Mouse (Mus musculus) embryonic facial prominence, embryonic 10.5 days (tissue): ENCODE results near the gene Arhgef9. TPM values are rescaled to one million over a fixed set of nuclear protein-coding genes. Genes with fewer than 3 reads are reported as not detected.
A peak's percentile ranks its signal among the peaks of the same experiment; 100 is the strongest.

Source experiments
- DNase-seq: peaks from one replicate; pipeline ENCODE4 v3.0.0-alpha.2; 2017; ENCODE audit warnings: low spot score
- H3K27ac ChIP-seq: fragments of 300-500 bp; sonication (generic); replicated peaks from 2 replicates; pipeline ENCODE4 v1.5.1; 2016; ENCODE audit warnings: mild to moderate bottlenecking
- H3K27me3 ChIP-seq: fragments of 300-500 bp; sonication (generic); replicated peaks from 2 replicates; pipeline ENCODE4 v1.6.1; 2016; ENCODE audit warnings: low read depth, mild to moderate bottlenecking; ENCODE audit not compliant: poor library complexity, severe bottlenecking
- H3K36me3 ChIP-seq: fragments of 300-500 bp; sonication (generic); replicated peaks from 2 replicates; pipeline ENCODE4 v1.6.1; 2016; ENCODE audit warnings: mild to moderate bottlenecking, moderate library complexity
- H3K4me1 ChIP-seq: fragments of 300-500 bp; sonication (generic); 2 replicates; pipeline ENCODE4 v1.6.1; 2016
- H3K4me3 ChIP-seq: fragments of 300-500 bp; sonication (generic); 2 replicates; pipeline ENCODE4 v1.5.1; 2016; ENCODE audit warnings: mild to moderate bottlenecking, moderate library complexity
- H3K9me3 ChIP-seq: fragments of 300-500 bp; sonication (generic); 2 replicates; pipeline ENCODE4 v1.6.1; 2016; ENCODE audit warnings: mild to moderate bottlenecking
- WGBS: fragments of 180-500 bp; shearing (Covaris S2); methylation state at CpG from one replicate; pipeline ENCODE4 v1.1.7; 2016; 5-methylcytosine and 5-hydroxymethylcytosine counted together
- polyA plus RNA-seq: library from polyadenylated mRNA; unstranded; fragments of >200 nt; fragmentation: Nextera tagmentation; extraction: Ambion mirVana; gene quantifications from 2 replicates; pipeline ENCODE4 v1.2.1, GENCODE M21; 2016

The Arhgef9 gene
- polyA plus RNA-seq = 11.9 and 14.3 TPM in 2 replicates

DNA sequence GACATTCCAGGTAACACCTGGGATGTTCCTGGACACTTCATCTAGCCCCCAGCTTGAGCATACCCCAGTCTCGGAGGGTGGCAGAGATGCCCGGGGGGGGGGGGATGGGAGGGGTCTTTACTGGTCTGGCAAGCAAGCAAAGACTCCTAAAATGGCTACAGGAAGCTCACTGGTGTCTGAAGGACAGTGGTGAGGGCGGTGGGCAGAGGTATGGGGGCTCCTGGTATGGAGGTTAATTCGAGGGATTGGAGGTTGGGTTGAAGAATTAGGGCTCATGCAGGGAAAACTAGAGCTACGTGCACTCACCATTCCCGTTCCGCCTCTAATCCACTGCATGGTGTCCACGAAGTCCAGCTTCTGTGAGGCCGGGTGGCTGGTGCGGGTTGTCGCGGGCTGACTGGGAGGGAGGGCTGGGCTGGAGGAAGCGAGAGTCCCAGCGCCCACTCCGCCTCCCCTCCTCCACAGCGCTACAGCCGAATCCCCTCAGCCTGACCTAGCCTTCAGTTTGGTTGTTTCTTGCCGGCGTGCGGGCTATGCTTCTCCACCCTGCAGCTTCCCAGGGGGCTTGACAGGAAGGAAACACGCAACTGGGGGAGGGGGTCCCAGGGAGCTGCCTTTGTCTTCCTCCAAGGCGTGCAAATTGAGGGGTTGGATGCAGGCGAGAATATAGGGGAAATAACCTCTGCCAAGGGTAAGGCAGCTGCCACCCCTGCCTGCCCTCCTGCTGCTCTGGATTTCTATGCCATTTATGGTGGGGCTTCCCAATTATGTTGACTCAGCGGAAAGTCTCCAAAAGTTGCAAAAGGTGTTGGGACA, at the start of gene Arhgef9:
Gene Arhgef9, minus strand, starts transcription at position 753 of the 816 bp plus-strand sequence.
- Histone ChIP-seq H3K4me1 (no peaks in the 10 kb centered on the region), H3K27me3 (peaks cover 48% of the 10 kb centered on the region), H3K9me3 (no peaks in the 10 kb centered on the region), H3K4me3 (peak within 1 kb of the TSS; percentile 55), H3K27ac (peak within 1 kb of the TSS; percentile 76), H3K36me3 (no peaks in the 10 kb centered on the region)
- peak; percentile 58 for DNase-seq
- WGBS = 23% methylated on average over 24 of the region's 24 CpGs

DNA sequence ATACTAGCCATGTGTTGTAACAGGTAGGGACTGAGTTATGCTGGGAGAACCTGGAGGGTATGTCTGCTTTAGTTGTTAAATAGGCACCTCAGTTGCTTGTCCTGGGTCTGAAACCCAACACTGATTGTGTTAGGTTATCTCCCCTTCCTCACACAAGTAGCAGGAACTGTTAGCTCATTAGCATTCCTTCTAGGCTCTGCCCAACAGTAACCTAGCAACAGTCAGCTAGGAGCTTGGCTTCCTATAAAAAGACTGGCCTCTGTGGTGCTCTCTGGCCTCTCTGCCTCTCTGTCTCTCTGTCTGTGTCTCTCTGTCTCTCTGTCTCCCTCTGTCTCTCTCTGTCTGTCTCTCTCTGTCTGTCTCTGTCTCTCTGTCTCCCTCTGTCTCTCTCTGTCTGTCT, 42.2 kb upstream of the Arhgef9 start:
- no peaks in the 10 kb centered on the region for H3K9me3 ChIP-seq
- H3K36me3 ChIP-seq = no peaks in the 10 kb centered on the region
- no peak for DNase-seq
- H3K27ac ChIP-seq = no peak overlapping the region
- H3K4me3 ChIP-seq = no peak overlapping the region
- H3K27me3 ChIP-seq = 0 out of 2 replicates have a peak, but pooled peaks cover 5% of the 10 kb centered on the region
- no peaks in the 10 kb centered on the region for H3K4me1 ChIP-seq

DNA sequence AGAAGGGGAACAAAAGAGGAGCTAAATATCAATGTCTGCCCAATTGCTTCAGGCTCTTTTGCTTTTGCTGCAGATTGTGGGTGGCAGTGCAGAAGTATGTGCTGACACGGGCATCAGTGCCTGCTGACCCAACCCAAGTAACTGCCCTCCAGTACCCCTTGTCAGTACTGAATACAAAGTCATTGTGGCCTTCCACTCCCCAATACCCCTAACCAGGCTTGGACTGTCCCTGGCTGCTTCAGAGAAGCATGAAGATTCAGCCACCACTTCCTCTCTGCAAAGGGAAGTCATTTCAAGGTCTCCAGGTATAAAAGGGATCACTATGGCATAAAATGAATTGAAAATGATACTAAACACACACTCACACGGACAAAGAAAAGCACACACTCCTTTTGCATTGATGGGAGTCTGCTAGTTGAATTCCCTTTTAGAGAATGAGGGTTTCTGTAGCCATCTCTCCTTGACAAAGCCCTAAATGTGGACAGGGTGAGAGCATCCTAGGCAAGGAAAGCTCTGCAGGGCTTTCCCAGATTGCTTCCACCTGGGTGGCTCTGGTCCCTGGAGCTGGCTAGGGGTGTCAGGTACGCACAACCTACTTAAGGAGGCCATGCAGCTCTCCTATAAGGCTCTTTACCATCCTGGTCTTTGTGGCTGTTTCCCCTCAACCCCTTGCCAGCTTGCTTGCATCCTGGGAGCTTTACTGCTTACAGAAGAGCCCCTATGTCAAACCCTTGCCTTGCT, 1.1 kb downstream of the Arhgef9 start:
- Histone ChIP-seq H3K36me3 (no peaks in the 10 kb centered on the region), H3K27ac (peak overlapping the region; percentile 76), H3K4me3 (peak overlapping the region; percentile 55), H3K4me1 (no peaks in the 10 kb centered on the region), H3K9me3 (no peaks in the 10 kb centered on the region), H3K27me3 (peaks cover 49% of the 10 kb centered on the region)
- 49% methylated on average over 3 of the region's 3 CpGs for WGBS
- DNase-seq = peak; percentile 13

DNA sequence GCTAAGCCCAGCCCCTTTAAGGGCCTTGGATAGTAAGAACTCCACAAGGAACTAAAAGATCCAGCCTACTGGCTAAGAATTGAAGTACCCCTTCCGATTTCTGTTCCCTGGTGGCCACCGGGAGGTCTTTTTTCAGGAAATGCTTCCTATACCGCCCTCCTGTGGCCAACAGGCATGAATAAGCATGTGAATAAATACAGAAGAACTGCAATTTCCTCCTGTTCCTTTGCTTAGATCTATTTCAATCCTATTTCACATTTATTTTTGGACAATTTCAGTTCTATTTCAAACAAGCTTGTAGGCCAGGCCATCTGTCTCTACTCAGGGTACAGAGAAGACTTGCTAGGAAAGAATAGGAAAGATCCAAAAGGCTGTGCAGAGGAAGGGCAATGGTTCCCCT, 20.7 kb downstream of the Arhgef9 start:
- Histone ChIP-seq H3K27ac (no peak overlapping the region), H3K36me3 (no peaks in the 10 kb centered on the region), H3K9me3 (no peaks in the 10 kb centered on the region), H3K4me3 (no peak overlapping the region), H3K27me3 (peaks cover 18% of the 10 kb centered on the region), H3K4me1 (no peaks in the 10 kb centered on the region)
- peak; percentile 44 for DNase-seq
- WGBS = 18% methylated on average over 3 of the region's 3 CpGs

DNA sequence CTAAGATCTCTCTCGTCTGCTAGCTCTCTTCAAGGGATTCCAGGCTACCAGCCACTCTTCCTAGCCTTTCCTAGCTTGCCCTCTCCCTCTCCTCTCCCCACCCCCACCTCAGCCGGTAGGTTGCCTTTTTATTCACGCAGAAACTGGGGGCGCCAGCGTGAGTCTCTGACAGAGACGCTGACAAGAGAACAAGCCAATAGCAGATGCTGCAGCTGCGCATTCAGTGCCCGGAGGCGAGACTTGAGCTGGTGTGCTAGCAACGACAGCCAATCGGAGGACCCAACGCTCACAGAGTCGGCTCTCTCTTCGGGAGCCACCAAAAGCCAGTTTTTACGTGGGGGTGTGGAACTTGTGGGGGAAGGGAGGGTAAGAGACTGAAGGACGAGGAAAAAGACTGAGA, 30.3 kb downstream of the Arhgef9 start:
- DNase-seq = peak; percentile 90
- Histone ChIP-seq H3K27ac (peak overlapping the region; percentile 85), H3K27me3 (peaks cover 57% of the 10 kb centered on the region), H3K4me3 (peak overlapping the region; percentile 59), H3K9me3 (no peaks in the 10 kb centered on the region), H3K36me3 (no peaks in the 10 kb centered on the region), H3K4me1 (0 out of 2 replicates have a peak, but pooled peaks cover 4% of the 10 kb centered on the region)
- 15% methylated on average over 16 of the region's 16 CpGs for WGBS

DNA sequence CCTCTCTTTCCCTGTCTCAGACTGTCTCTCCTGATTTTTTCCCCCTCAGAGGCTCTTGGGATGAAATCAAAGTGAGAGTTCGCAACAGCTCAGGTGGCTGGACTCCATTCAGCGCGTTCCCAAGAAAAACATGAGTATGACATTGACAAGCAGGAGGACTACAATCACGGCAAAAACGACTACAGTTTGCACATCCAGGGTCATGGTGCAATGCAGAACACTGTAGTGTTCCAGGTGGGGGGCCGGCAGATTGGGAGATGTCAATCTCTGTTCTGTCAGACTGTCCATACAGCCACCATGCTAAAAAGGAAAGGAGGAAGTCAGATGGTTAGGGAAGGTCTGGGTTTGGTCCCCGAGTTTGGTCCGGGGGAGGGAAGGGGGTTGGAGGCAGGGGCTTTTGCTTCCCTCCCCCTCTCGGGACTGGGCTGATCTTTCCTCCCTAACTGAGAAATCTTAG, 31.0 kb downstream of the Arhgef9 start:
- 27% methylated on average over 9 of the region's 9 CpGs for WGBS
- Histone ChIP-seq H3K4me3 (peak overlapping the region; percentile 59), H3K36me3 (no peaks in the 10 kb centered on the region), H3K27me3 (peaks cover 54% of the 10 kb centered on the region), H3K27ac (peak overlapping the region; percentile 85), H3K9me3 (no peaks in the 10 kb centered on the region), H3K4me1 (0 out of 2 replicates have a peak, but pooled peaks cover 4% of the 10 kb centered on the region)
- peak; percentile 11 for DNase-seq

DNA sequence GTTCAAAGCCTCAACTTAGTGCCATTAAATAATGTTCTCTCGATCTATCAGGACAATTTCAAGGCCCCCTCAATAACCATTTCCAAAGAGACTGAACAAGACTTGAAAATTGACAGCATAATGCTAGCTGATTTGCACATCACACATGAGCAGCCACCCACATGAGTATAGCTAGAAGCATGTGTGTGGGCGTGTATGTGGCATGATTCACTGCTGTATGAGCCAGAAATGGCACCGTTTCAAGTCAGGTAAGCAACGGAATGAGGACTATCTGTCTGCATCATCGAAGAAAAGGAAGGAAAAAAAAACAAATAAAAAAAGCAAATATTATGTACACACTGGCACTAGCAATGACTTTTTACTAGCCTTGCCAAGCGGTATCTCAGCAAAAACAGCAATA, 32.5 kb downstream of the Arhgef9 start:
- Histone ChIP-seq H3K36me3 (no peaks in the 10 kb centered on the region), H3K9me3 (no peaks in the 10 kb centered on the region), H3K27ac (no peak overlapping the region), H3K4me3 (no peak overlapping the region), H3K27me3 (peaks cover 52% of the 10 kb centered on the region), H3K4me1 (0 out of 2 replicates have a peak, but pooled peaks cover 4% of the 10 kb centered on the region)
- no peak for DNase-seq
- WGBS = 87% methylated on average over 6 of the region's 6 CpGs

DNA sequence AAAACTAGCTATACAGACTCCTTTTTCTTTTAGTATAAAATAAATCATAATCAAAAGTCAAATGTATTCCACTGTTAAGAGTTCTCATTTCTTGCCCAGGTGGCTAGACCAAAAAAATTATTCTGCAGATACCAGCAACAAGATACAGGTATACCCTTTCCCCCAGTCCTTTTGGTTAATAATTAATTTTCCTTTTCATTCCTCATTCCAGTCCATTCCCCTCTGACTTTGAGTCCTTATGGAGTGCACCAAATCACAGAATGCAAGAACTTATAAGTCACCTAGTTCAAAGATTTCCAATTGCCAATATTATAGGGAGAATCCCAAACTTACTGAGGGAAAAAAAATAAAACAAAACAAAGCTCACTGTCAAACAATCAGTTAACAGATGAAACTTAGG, 33.2 kb downstream of the Arhgef9 start:
- Histone ChIP-seq H3K4me3 (no peak overlapping the region), H3K9me3 (no peaks in the 10 kb centered on the region), H3K4me1 (0 out of 2 replicates have a peak, but pooled peaks cover 4% of the 10 kb centered on the region), H3K27me3 (peaks cover 52% of the 10 kb centered on the region), H3K36me3 (no peaks in the 10 kb centered on the region), H3K27ac (no peak overlapping the region)
- DNase-seq = no peak

DNA sequence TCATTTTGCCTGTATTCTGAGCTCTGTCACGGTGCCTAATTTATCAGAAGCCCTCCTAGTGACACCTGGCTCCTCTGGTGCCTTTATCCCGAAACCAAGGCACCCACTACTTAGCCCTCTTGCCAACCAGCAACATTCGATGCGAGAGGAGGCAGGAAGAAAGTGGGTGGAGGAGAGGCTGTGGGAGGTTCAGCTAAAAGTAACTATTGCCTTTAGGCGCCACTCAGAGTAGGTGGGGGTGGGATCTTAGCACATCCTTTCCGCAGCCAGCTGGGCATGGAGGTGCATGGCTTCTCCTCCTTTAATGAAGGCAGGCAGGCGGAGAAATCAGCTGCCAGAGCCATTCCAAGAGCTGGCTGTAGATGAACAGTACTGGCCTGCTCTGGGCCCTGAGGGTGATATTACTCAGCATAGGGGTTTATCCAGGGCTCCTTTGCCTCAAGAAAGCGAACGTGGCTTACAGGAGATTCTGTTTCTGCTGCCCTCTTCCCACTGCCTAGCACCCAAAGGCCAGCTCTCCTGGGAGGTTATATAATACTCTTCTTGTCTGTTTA, 39.7 kb downstream of the Arhgef9 start:
- Histone ChIP-seq H3K4me3 (no peak overlapping the region), H3K9me3 (no peaks in the 10 kb centered on the region), H3K36me3 (no peaks in the 10 kb centered on the region), H3K27me3 (peaks cover 47% of the 10 kb centered on the region), H3K4me1 (0 out of 2 replicates have a peak, but pooled peaks cover 6% of the 10 kb centered on the region), H3K27ac (no peak overlapping the region)
- peak; percentile 8 for DNase-seq
- 30% methylated on average over 9 of the region's 9 CpGs for WGBS

DNA sequence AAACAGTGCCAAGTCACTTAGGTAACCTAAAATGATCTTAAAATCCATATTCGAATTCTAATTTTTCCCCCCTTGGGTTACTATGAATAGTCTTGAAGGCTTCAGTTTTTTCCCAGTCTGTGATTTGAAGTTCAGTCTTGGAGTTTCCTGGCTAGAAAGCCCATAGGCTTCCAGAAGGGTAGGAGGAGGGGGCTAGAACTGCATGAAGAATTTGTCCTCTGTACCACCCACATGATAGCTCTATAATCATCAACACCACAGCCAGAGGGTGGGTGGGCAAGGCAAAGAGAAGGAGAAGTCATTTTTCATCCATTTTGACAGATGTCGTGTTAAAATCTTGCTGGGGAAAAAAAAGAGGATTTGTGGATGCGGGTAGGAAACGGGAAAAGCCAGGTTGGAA, 58.0 kb downstream of the Arhgef9 start:
- Histone ChIP-seq H3K27ac (no peak overlapping the region), H3K4me3 (no peak overlapping the region), H3K9me3 (no peaks in the 10 kb centered on the region), H3K27me3 (peaks cover 42% of the 10 kb centered on the region), H3K4me1 (no peaks in the 10 kb centered on the region), H3K36me3 (no peaks in the 10 kb centered on the region)
- 87% methylated on average over 4 of the region's 4 CpGs for WGBS
- no peak for DNase-seq

DNA sequence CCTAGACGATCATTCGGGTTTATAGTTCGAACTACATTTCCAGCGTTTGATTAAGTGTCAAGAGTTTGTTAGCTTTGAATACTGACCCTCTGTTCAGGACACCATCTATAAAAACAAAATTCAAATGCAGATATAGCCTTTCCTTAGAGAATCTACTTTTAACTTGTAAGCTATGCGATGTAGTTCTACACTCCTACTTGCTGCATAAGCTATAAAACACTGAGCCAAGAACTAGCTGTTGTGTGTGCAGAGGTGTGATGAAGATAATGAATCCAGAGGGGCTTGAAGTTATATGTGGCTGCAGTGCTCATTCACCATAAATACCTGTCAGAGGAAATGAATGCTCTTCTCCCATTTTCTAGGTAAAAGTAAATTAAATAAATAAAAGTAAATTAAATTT, 63.2 kb downstream of the Arhgef9 start:
- Histone ChIP-seq H3K27ac (no peak overlapping the region), H3K9me3 (no peaks in the 10 kb centered on the region), H3K4me1 (no peaks in the 10 kb centered on the region), H3K4me3 (no peak overlapping the region), H3K27me3 (peaks cover 46% of the 10 kb centered on the region), H3K36me3 (no peaks in the 10 kb centered on the region)
- WGBS = 90% methylated on average over 5 of the region's 5 CpGs
- DNase-seq = no peak

DNA sequence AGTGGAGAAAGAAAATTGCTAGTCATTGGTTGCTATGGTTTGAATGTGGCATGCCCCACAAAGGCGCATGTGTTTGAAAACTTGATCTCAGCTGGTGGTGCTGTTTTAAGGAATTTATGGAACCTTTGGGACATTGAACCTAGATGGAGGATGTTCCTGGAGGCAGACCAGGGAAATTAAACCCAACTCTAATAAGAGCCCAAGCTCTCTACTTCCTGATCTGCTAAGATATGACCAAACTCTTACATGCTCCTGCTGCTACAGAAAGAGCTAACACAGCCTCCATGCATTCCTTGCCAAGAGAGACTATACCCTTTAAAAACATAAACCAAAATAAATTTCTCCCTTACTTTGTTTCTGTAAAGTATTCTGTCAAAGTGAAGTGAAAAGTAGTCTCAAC, 63.7 kb downstream of the Arhgef9 start:
- Histone ChIP-seq H3K27ac (no peak overlapping the region), H3K4me1 (no peaks in the 10 kb centered on the region), H3K27me3 (peaks cover 47% of the 10 kb centered on the region), H3K36me3 (no peaks in the 10 kb centered on the region), H3K9me3 (no peaks in the 10 kb centered on the region), H3K4me3 (no peak overlapping the region)
- WGBS = 85% methylated on average over 1 of the region's 1 CpGs
- DNase-seq = no peak
